Mouse (Mus musculus): Measurements from ENCODE around the gene Pno1.
"Not testable (repeated sequence)": the region's sequence is repeated elsewhere in the genome, so short reads cannot be mapped to it uniquely, and the experiment has no call there.

Pno1 gene

GRCm38 (mm10) chr11:17211258-17212140 lies at the start of gene Pno1:
TSS of gene Pno1 (minus strand) at chr11:17211568.
- DNase-seq (ENCODE audit: low spot score in 2 of 2), result peak; percentile 90

GRCm38 (mm10) chr11:17257861-17258260 lies 46.5 kb upstream of the Pno1 start:
- no peak for DNase-seq (ENCODE audit: low spot score in 2 of 2)

DNA sequence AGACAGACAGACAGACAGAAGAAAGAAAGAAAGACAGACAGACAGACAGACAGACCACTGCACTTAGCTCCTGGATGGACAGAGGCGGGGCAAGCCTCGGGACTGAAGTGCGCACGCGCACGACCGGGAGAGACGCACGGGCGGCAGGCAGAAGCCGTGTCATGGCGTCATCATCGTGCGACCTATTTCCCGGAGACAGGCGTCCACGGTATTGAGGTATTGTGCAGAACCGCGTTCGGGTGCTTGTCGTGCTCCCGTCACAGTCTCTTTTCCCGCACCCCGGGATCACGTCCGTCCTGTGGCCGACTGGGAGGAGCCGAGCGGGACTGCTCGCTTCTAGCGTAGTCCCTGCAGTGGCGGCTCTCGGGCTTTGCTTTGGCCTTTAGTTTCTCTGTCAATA lies 46.1 kb upstream of the Pno1 start, which contains the start of gene C1d:
Gene C1d (plus strand): TSS at position 137 of the 400 bp plus-strand sequence.
- DNase-seq (ENCODE audit: low spot score in 2 of 2), result peak; percentile 89 to 96

GRCm38 (mm10) chr11:17256813-17257365 lies 45.5 kb upstream of the Pno1 start:
- no peak for DNase-seq (ENCODE audit: low spot score in 2 of 2)

GRCm38 (mm10) chr11:17248715-17249114 lies 37.3 kb upstream of the Pno1 start:
- DNase-seq (ENCODE audit: low spot score in 2 of 2), result no peak

GRCm38 (mm10) chr11:17238598-17238997 lies 27.2 kb upstream of the Pno1 start:
- DNase-seq (ENCODE audit: low spot score in 2 of 2), result not testable (repeated sequence)

DNA sequence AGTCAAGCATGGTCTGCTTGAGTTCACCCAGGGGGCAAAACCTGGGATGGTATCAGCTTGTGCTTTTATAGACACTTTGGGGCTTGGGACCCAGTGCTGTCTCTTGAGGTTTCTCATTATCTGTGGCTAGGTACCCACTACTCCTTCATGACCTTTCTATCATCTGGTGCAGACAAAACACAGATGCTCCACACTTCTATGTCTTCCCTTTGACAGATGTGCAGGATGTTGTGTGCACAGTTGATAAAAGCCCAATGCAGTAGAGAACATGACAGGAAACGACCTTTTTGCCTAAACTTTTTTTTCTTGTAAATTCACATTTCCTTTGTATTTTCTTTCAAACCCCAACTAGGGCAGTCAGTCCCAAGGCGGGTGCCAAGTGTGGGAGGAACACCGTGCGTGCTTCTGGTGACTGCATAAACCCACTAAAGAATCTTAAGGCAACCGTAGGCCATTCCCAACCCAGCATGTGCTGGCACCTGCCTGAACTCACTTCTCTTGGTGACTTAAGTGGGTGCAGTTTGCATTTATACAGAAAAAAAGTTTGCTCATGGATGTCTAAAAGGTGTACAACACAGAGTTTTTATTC lies 25.2 kb upstream of the Pno1 start:
- no peak for DNase-seq (ENCODE audit: low spot score in 2 of 2)

- no peak for DNase-seq (ENCODE audit: low spot score in 2 of 2)
Observed at GRCm38 (mm10) chr11:17232792-17233191, 21.4 kb upstream of the Pno1 start.

DNA sequence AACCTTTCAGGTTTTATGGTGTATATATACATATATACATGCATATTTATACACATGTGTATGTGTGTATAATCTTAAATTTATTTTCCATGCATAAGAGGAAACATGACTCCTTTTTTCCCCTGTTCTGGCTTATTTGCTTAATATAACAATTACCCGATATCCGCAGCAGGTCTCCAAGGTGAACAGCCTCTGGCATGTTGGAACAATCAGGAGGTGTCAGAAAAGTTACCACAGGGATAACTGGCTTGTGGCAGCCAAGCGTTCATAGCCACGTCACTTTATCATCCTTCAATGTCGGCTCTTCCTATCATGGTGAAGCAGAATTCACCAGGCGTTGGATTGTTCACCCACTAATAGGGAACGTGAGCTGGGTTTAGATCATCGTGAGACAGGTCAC lies 9.8 kb upstream of the Pno1 start:
- DNase-seq (ENCODE audit: low spot score in 2 of 2), result no peak

GRCm38 (mm10) chr11:17215475-17215874 lies 4.1 kb upstream of the Pno1 start:
- no peak for DNase-seq (ENCODE audit: low spot score in 2 of 2)

- DNase-seq (ENCODE audit: low spot score in 2 of 2), result no peak
Observed at GRCm38 (mm10) chr11:17212903-17213509, 1.6 kb upstream of the Pno1 start.

DNA sequence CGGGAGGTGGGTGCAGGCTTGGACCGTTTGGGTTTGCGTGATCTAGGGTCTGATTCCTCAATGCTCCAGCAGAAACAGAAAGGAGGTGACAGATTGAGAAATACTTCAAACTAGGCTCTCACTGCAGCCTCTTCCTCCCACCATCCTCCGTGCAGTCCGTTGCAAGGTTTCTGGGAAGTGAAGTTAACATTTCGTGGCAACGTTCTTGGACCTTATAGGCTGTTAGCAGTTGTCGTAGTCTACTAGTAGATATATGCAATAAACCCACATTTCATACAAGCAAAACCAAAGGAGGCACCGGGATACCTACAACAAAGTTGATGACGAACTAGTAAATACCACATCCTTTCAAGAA lies 750 bp upstream of the Pno1 start:
- no peak for DNase-seq (ENCODE audit: low spot score in 2 of 2)

DNA sequence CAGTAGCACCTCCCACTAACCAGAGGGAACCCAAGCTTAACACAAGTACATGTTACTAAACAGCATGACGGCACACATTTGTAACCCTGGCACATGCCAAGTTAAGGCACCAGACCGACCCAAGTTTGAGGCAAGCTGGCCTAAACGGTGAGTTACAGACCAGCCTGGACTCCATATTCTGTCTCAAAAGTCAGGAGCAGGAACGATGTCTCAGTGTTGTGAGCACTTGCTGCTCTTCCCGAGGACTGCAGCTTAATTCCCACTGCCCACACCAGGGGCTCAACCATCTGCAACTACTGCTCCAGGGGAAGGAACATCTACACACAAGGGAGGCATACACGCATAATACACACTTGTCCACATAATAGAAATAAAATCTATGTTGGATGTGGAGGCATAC lies 8.9 kb downstream of the Pno1 start:
- no peak for DNase-seq (ENCODE audit: low spot score in 2 of 2)

DNA sequence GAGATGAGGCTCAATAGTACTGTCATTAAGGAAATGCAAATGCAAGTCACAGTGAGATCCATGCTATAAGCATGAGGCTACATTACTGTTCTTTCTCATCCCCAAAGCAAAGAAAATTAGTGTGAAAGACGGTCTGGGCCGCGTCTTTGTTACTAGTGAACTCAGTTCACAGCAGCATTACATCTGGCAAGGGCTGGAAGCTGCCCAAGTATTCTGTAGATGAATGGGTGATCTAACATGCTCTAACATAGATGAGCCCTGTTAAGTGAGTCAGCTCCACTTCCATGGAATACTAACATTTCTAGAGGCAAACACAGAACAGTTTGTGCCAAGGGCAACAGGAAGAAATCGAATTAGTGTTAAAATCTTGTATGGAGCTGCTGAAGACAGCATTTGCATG lies 10.4 kb downstream of the Pno1 start:
- DNase-seq (ENCODE audit: low spot score in 2 of 2), result no peak

DNA sequence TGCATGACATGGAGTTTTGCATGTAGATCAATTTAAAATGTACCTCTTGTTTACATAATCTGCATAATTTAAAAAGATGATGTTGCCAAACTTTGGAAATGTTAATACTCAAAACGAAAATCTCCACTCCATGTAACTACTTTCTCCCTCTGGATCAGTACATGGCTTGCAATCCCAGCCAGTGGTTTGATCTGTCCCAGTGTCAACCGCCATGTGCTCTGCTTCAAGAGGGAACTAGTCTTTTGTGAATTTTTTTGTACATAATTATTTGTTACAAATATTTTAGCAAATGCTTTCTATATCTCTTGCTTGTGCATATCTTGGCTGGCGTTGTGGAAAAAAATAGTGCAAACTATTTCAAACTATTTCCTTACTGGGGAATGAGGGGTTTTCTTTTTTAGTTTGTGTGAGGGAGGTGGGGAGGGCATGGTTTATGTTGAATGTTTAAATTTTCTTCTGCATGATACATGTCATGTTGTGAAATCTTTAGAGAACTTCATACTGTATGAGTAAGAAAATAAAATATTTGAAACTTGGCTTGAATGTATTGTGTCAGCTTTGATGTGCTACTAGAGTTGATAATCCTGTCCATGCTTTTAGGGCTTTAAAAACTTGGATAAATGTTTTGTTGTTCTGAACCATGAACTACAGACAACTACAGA lies 11.4 kb downstream of the Pno1 start:
- no peak for DNase-seq (ENCODE audit: low spot score in 2 of 2)

DNA sequence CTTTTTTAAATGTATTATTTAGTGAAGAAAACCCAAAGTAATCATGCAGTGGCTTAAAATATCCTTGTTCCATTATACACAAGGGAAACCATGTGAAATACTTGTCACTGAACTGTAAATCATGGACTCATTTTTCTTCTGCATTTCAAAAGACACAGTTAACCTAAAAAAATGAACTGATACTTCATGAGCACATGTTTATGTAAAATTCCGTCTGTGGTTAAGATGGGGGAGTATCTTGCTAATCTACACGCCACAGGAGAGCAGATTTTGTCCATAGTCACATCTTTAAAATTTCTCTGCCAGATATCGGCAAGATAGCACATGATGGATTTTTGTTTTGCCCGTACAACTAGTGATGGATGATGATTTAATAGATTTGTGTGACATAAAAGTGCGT lies 12.2 kb downstream of the Pno1 start:
- DNase-seq (ENCODE audit: low spot score in 2 of 2), result no peak

DNA sequence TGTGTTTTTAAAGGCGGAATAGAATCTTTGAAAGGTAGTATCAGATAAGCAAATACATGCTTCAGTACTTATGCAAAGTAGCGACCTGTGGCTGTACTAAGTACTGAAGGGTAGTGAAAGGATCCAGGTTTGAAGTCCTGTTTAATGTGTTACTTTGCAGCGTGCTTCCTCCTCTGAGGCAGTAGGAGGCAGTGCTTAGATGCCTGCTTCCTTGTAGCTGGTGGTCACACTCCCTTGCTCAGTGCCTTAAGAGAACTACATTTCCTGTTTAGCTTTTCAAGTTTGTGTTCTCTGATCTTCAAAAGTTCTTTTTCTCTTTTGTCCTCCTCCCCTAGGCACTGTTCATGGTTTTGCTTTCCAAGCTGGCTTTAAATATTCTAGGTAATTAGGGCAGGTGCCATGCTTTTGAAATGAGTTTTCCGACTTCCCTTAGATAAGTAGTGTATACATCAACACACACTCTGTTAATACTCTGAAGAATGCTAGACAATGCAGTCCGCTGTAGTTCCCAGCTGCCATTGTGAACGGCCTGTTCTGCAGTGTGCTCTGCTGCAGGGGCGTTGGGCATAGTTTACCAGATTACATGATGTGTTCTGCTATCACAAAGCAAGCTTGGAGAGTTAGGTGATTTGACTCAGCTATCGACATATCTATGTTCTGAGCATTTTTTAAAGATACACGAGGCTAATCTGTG lies 19.1 kb downstream of the Pno1 start:
- no peak for DNase-seq (ENCODE audit: low spot score in 2 of 2)

DNA sequence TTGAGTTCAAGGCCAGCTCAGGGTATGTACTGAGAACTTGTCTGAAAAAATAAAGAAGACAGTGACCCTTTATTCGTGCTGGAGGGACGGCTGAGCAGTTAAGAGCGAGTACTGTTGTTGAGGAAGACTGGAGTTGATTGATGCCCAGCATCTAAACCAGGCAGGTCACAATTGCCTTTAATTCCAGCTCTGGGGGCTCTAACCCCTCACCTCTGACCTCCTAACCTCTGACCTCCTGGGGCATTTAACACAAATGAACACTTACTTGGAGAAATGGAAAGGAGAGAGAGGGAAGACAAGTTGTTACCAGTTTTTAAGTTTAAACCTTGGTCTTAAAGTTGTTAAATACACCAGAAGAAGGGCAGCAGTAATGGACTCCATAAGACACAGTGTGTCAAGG lies 22.6 kb downstream of the Pno1 start:
- DNase-seq (ENCODE audit: low spot score in 2 of 2), result no peak

GRCm38 (mm10) chr11:17187649-17188048 lies 23.7 kb downstream of the Pno1 start:
- DNase-seq (ENCODE audit: low spot score in 2 of 2), result no peak

- no peak for DNase-seq (ENCODE audit: low spot score in 2 of 2)
Observed at GRCm38 (mm10) chr11:17183165-17183564, 28.2 kb downstream of the Pno1 start.

- no peak for DNase-seq (ENCODE audit: low spot score in 2 of 2)
Observed at GRCm38 (mm10) chr11:17181807-17182206, 29.6 kb downstream of the Pno1 start, which contains the start of gene Wdr92. TSS of gene Wdr92 (plus strand) at chr11:17182107.

All from spleen, postnatal 14 days (tissue).